Mouse (Mus musculus) midbrain, postnatal 0 days (tissue): ENCODE data around the gene Mtmr10. TPM values are rescaled to one million over a fixed set of nuclear protein-coding genes. Genes with fewer than 3 reads are reported as not detected.
A peak's percentile ranks its signal among the peaks of the same experiment; 100 is the strongest.

Experiments
- ATAC-seq: fragments of 200-750 bp; cut with Nextera tagmentation; 2 replicates; pipeline ENCODE4 v1.8.0; 2017; ENCODE audit warnings: moderate number of reproducible peaks, mild to moderate bottlenecking, moderate TSS enrichment, moderate library complexity; ENCODE audit not compliant: low FRiP score
- DNase-seq: peaks from one replicate; pipeline ENCODE4 v3.0.0-alpha.2; 2015; ENCODE audit warnings: low spot score
- H3K27ac ChIP-seq: fragments of 300-500 bp; sonication (generic); 2 replicates; pipeline ENCODE4 v1.5.1; 2014; ENCODE audit warnings: low read depth, mild to moderate bottlenecking, low read length, mixed read lengths
- H3K27me3 ChIP-seq: fragments of 300-500 bp; sonication (generic); 2 replicates; pipeline ENCODE4 v1.6.1; 2014; ENCODE audit warnings: low read length, control low read depth, mixed read lengths; ENCODE audit not compliant: insufficient read depth
- H3K36me3 ChIP-seq: fragments of 300-500 bp; sonication (generic); 2 replicates; pipeline ENCODE4 v1.6.1; 2014; ENCODE audit warnings: low read length, control low read depth, mixed read lengths; ENCODE audit not compliant: insufficient read depth
- H3K4me1 ChIP-seq: fragments of 300-500 bp; sonication (generic); 2 replicates; pipeline ENCODE4 v1.6.1; 2014; ENCODE audit warnings: mild to moderate bottlenecking, control low read depth, antibody characterized with exemption, low read length, mixed read lengths; ENCODE audit not compliant: insufficient read depth
- H3K4me2 ChIP-seq: fragments of 300-500 bp; sonication (generic); 2 replicates; pipeline ENCODE4 v1.6.1; 2014; ENCODE audit warnings: low read depth, mild to moderate bottlenecking, low read length, mixed read lengths; ENCODE audit not compliant: poor library complexity, severe bottlenecking
- H3K4me3 ChIP-seq: fragments of 300-500 bp; sonication (generic); 2 replicates; pipeline ENCODE4 v1.5.1; 2014; ENCODE audit warnings: low read depth, mild to moderate bottlenecking, low read length, moderate library complexity
- H3K9ac ChIP-seq: fragments of 300-500 bp; sonication (generic); replicated peaks from 2 replicates; pipeline ENCODE4 v1.6.1; 2014; ENCODE audit warnings: mild to moderate bottlenecking, low read length, moderate library complexity, mixed read lengths; ENCODE audit not compliant: poor library complexity, severe bottlenecking
- H3K9me3 ChIP-seq: fragments of 300-500 bp; sonication (generic); 2 replicates; pipeline ENCODE4 v1.6.1; 2016; ENCODE audit warnings: low read length, control low read depth
- CTCF ChIP-seq: IDR thresholded peaks from 2 replicates; pipeline ENCODE4 v1.5.1; 2016; ENCODE audit warnings: antibody characterized with exemption, mild to moderate bottlenecking
- WGBS: fragments of 180-500 bp; shearing (Covaris S2); extraction: QIAGEN DNeasy Blood & Tissue Kit; methylation state at CpG from one replicate; pipeline ENCODE4 v1.1.7; 2014; 5-methylcytosine and 5-hydroxymethylcytosine counted together
- polyA plus RNA-seq: library from polyadenylated mRNA; unstranded; fragments of >200 nt; fragmentation: Nextera tagmentation; extraction: Ambion mirVana; gene quantifications from 2 replicates; pipeline ENCODE4 v1.2.1, GENCODE M21; 2015
- total RNA-seq: library from RNA; depleted of rRNA; stranded (reverse); fragments of >200 nt; gene quantifications from 2 replicates; pipeline ENCODE4 v1.2.3, GENCODE M21; 2014; rRNA removed

The Mtmr10 gene
- 10.2 and 10.7 TPM in 2 replicates for total RNA-seq
- polyA plus RNA-seq = 6.8 and 7.1 TPM in 2 replicates

DNA sequence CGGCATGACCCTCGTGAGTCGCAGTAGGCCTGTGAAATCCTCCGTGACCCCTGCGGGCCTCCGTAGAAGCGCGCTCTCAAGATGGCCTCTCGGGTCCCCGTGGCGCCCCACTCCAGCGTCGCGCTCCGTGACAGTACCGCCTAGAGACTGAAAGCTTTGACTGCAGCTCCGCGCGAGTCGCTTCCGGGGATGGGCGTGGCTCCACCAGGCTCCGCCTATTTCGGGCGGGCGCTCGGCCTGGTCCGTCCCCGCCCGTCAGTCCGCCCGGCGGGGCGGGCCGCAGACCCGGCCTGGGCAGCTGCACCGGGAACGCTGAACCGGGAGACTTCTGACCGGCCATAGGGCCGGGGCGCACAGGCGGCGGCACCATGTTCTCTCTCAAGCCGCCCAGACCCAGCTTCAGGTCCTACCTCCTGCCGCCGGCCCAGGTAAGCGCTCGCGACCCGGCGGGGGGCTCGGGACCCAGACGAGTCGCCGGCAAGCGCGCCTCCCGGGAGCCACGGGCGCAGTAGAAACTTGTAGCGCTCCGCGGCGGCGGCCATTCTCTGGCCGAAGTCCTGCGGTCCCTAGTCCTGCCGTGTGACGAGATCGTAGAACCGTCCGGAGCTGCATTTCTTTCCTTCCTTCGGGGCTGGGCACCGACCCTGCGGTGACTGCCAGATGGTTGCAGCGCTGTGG, at the start of gene Mtmr10:
Mtmr10 (plus strand) TSS at position 240 of the 678 bp plus-strand sequence.
- H3K9ac ChIP-seq = peak within 1 kb of the TSS; percentile 86
- no peaks in the 10 kb centered on the region for H3K27me3 ChIP-seq
- H3K27ac ChIP-seq = peak within 1 kb of the TSS; percentile 78
- ATAC-seq = peak; percentile 98
- DNase-seq = peak; percentile 99
- no peaks in the 10 kb centered on the region for H3K9me3 ChIP-seq
- H3K36me3 ChIP-seq = no peaks in the 10 kb centered on the region
- TF ChIP-seq CTCF = peak; percentile 69
- H3K4me1 ChIP-seq = no peaks in the 10 kb centered on the region
- peak within 1 kb of the TSS; percentile 62 for H3K4me2 ChIP-seq
- under 1% methylated on average over 77 of the region's 77 CpGs for WGBS
- peak within 1 kb of the TSS; percentile 93 for H3K4me3 ChIP-seq

DNA sequence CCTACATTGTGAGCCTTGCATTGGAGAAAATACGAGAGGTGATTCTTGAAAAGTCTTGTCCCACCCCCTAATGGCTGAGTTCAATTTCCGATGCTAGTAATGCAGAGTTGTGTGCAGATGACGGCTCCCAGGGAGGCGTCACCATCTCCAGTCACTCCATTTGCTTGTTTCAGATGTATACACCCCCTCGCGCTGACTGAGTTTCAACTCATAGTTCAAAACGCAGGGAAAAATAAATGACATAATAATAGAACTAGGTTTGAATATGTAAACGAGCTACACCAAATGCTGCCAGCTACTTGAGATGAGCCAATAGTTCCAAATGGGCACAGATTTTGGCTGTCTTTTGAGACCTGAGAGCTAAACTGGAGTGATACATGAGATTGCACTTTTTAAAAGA, 49.7 kb upstream of the Mtmr10 start:
- H3K4me1 ChIP-seq = no peaks in the 10 kb centered on the region
- H3K36me3 ChIP-seq = no peaks in the 10 kb centered on the region
- ATAC-seq = no peak
- no peak for DNase-seq
- no peaks in the 10 kb centered on the region for H3K27me3 ChIP-seq
- H3K4me3 ChIP-seq = no peak overlapping the region
- no peaks in the 10 kb centered on the region for H3K9me3 ChIP-seq
- no peak overlapping the region for H3K9ac ChIP-seq
- WGBS = 94% methylated on average over 8 of the region's 8 CpGs
- H3K4me2 ChIP-seq = no peak overlapping the region
- no peak overlapping the region for H3K27ac ChIP-seq
- no peak for TF ChIP-seq CTCF

DNA sequence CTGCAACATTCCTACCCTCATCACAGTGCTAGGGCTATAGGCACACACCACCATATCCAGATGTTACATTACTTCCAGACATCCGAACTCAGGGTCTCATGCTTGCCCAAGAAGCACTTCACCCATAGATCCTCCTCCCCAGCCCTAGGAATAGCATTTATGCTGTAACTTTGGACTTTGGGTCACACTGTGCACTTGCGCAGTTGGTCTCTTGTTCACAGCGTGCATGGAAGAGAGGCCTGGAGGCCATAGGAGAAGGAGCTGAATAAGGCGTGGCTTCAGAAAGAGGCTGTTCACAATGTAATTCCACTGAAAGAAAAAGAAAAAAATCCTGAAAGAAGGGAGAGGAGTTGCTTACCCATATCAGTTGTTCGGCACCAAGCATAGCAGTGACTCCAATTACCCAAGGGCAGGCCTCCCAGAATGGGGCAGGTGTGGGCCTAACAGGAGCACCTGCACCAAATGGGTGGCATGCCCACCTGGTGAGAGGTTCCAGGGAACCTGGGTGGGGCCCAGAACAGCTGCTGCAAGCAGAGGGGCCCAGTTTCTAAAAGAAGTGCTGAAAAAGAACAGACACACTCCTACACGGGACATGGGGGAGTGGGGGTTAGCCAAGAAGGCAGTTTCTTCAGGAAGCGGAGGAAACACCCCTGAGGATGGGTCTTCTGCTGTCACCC, 48.9 kb upstream of the Mtmr10 start:
- DNase-seq = no peak
- H3K4me1 ChIP-seq = no peaks in the 10 kb centered on the region
- 93% methylated on average over 7 of the region's 7 CpGs for WGBS
- no peaks in the 10 kb centered on the region for H3K36me3 ChIP-seq
- no peak for ATAC-seq
- no peak overlapping the region for H3K4me3 ChIP-seq
- no peak for TF ChIP-seq CTCF
- no peak overlapping the region for H3K27ac ChIP-seq
- no peaks in the 10 kb centered on the region for H3K9me3 ChIP-seq
- no peaks in the 10 kb centered on the region for H3K27me3 ChIP-seq
- no peak overlapping the region for H3K9ac ChIP-seq
- no peak overlapping the region for H3K4me2 ChIP-seq

DNA sequence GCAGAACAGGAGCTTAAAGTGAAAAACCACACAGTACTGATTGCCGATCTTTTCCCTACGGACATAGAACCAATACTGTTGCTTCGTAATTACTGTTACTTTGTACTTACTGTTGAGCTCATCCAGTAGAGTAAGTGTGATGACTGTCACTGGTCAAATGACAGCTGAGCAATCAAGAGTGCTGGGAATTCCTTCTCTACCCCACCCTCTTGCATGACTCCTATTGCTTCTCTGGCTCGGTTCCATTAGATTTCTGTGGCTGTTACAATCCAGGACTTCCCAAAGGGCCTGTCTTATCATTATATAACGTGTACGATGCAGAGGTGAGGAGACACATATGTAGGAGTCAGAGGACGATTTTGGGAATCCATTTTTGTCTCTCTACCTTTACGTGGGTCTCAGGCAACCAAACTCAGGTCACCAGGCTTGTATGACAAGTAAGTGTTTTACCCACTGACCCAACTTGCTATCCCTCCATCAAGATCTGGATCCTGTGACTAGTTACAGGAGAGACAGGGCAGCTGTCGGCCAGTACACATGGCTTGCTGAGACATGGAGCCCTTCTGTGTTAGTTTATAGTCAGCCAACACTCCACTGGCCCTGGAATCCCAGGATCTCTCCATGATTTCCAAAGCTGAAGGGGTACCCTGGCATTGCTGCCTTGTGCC, 48.2 kb upstream of the Mtmr10 start:
- Histone ChIP-seq H3K36me3 (no peaks in the 10 kb centered on the region), H3K4me1 (no peaks in the 10 kb centered on the region), H3K4me2 (no peak overlapping the region), H3K27ac (no peak overlapping the region), H3K4me3 (no peak overlapping the region), H3K27me3 (no peaks in the 10 kb centered on the region), H3K9ac (no peak overlapping the region), H3K9me3 (no peaks in the 10 kb centered on the region)
- no peak for TF ChIP-seq CTCF
- WGBS = 88% methylated on average over 9 of the region's 9 CpGs
- no peak for DNase-seq
- ATAC-seq = no peak

DNA sequence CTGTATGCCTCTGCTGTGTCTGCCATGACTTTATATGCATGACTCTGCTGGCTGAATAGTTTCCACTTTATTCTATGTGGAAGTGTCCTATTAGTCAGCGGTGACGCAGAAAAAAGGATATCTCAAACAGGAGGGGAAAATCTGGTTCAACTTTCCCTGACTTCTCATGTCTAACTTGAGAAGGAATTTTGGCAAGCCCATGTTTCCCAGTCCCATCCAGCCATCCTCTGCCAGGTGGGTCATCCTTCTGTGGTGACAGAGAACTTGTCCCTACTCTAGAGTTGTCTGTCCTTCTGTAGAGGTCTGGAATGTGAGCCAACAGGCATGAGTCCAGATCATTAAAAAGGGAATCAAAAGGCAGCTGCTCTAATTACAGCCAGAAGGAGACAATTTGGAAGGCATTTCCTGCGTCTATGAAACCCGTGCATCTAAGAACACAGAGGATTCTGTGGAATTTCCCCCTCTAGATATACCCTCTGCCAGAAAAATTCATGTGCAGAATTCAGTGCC, 47.6 kb upstream of the Mtmr10 start:
- ATAC-seq (no peak), DNase-seq (peak; percentile 22)
- no peak overlapping the region for H3K27ac ChIP-seq
- no peak overlapping the region for H3K4me2 ChIP-seq
- H3K27me3 ChIP-seq = no peaks in the 10 kb centered on the region
- 85% methylated on average over 4 of the region's 4 CpGs for WGBS
- TF ChIP-seq CTCF = no peak
- H3K4me1 ChIP-seq = no peaks in the 10 kb centered on the region
- no peaks in the 10 kb centered on the region for H3K36me3 ChIP-seq
- H3K9ac ChIP-seq = no peak overlapping the region
- H3K9me3 ChIP-seq = no peaks in the 10 kb centered on the region
- H3K4me3 ChIP-seq = no peak overlapping the region

DNA sequence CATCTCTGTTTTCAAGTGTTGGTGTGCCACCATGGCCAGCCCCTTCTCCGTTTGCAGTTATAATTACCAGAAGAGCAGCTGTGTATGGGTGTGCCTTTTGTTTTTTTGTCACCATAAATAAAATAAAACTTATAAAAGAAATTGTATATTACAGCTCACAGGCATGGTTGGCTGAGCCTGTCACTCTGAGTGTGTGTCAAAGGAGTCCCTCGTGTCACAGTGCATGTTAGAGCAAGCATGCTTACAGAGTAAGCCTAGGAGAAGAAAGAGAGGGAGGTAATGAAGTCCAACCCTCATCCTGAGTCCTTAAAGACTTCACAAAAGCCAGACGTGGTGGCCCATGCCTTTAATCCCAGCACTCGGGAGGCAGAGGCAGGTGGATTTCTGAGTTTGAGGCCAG, 45.0 kb upstream of the Mtmr10 start:
- Histone ChIP-seq H3K9ac (no peak overlapping the region), H3K27ac (no peak overlapping the region), H3K9me3 (no peaks in the 10 kb centered on the region), H3K4me1 (no peaks in the 10 kb centered on the region), H3K36me3 (no peaks in the 10 kb centered on the region), H3K4me3 (no peak overlapping the region), H3K4me2 (no peak overlapping the region), H3K27me3 (no peaks in the 10 kb centered on the region)
- DNase-seq = no peak
- no peak for ATAC-seq
- WGBS = 74% methylated on average over 4 of the region's 4 CpGs
- TF ChIP-seq CTCF = no peak
